Mouse (Mus musculus) brain, embryonic 14.5 days (tissue): ENCODE measurements at regions not wholly inside any gene's neighbourhood (a gene's known extent, or its start where the extent isn't known, plus 50 kb on each side); places are given as distances from the start of the nearest gene placed in this dataset.

Source experiments
- DNase-seq: peaks from one replicate; pipeline ENCODE4 v3.0.0-alpha.2; 2011; ENCODE audit warnings: low read depth
- CTCF ChIP-seq: fragments of 200-500 bp; IDR thresholded peaks from 2 replicates; pipeline ENCODE4 v1.5.1; 2012; ENCODE audit warnings: inconsistent platforms, mild to moderate bottlenecking, moderate library complexity, borderline replicate concordance; ENCODE audit not compliant: insufficient read depth, insufficient read length; ENCODE audit errors: extremely low read depth
- POLR2A ChIP-seq: fragments of 200-500 bp; IDR thresholded peaks from 2 replicates; pipeline ENCODE4 v1.6.1; 2012; ENCODE audit warnings: mild to moderate bottlenecking, inconsistent platforms, borderline replicate concordance; ENCODE audit not compliant: poor library complexity, insufficient read depth, insufficient read length, severe bottlenecking; ENCODE audit errors: extremely low read depth

DNA sequence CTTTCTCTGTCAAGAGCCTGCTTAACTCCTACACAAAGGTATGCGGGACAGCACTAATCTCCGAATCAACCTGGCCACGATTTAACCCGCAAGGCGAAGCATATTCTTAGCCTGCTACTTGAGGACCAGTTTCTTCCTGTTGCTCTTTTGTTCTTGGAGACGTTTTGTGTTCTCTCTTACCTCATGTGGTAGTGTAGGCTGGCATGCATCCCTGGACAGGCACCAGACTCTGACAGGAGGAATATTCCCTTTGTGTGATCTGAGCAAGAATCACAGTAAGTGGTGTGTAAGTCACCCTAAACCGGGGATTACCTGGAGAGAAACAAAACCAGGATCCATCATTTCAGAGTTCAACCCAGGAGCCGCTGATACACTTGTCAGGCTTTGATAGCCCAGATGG is 85.8 kb upstream of the Tab2 start:
- DNase-seq, result peak; percentile 62
- no peak for TF ChIP-seq CTCF
- no peak for TF ChIP-seq POLR2A

DNA sequence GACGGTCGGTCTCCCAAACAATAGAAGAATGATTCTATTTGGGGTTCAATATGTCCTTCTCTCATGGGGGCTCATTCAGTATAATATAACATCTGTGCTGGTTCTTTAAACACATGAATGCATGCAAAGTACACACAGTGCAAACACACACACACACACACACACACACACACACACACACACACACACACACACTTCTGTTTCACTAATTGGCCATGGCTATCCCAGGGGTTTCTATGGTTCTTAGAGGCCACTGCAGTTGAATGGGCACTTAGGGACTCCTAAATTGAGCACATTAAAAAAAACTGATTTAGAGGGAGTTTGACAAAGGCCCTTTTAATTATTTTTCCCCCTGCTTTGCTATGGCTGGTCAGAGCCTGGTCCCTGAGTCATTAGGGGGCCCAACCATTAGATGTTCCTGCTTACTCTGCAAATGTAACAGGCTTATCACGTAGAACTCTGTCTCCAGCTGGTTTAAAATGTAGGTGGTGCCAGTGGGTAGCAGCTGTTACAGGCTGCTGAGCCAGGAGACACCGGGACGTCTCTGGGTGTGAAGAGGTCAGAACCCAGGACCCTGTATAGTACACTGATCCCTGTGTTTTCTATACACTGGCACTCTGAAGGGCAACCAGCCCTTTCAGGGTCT is 82.1 kb upstream of the Tab2 start:
- no peak for TF ChIP-seq CTCF
- TF ChIP-seq POLR2A, result no peak

DNA sequence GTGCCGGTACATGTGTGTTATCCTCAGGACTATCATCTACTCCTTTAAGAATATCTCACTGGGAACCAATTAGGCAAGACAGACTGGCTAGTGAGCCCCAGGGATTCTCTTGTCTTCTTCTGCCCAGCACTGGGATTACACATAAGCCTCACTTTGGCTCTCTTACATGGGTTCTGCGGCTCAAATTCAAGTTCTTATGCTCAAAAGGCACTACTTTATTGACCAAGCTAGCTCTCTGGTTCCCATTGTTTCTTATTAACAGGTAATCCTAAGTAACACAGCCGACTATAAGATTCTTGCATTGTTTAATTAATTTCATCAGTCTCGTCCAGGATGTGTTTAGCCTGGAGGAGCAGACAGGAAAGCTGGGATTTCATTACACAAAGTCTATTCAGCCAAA is 80.3 kb upstream of the Tab2 start:
- no peak for DNase-seq
- TF ChIP-seq CTCF (no peak), POLR2A (no peak)

More for the DNA sequence above, 82.1 kb upstream of the Tab2 start:
- peak; percentile 91 for DNase-seq

DNA sequence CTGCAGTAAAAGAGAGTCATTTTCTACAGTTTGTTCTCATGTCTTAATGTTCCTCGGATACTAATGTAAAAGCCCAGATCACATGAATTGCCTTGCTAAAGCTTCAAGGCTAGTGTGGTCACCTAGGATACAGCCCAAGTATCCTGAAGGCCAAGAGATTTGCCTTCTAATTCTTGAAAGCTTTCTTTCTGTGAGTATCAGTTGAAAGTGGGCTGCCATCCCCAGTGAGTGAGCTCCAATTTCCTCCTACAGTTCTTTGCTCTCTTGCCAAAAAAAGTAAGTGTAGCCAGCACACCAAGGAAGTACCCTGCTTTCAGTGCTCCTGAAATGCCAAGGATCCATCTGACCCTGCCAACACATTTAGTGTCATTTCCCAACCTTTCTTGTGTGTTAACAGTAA is 79.3 kb upstream of the Tab2 start:
- DNase-seq, result peak; percentile 81
- TF ChIP-seq POLR2A (no peak), CTCF (no peak)

DNA sequence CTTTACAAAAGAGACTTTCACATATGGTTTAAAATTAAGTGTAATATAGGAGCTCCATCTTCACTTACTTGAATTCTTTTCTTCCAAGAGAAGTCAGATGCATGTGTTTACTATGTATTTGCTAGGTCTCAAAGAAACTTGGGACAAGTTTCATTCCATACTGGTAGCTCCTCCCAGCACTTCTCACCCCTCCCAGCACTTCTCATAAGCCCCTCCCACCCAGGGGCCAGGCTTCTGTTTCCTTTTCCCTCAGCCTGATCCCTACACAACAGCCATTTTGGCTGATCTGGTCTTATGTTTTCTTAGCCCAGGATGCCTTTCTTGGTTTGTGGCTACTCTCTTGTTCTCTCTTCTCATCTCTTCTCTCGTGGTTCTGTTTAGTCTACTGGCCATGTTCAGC is 76.2 kb upstream of the Tab2 start:
- TF ChIP-seq CTCF (no peak), POLR2A (no peak)
- DNase-seq, result no peak

DNA sequence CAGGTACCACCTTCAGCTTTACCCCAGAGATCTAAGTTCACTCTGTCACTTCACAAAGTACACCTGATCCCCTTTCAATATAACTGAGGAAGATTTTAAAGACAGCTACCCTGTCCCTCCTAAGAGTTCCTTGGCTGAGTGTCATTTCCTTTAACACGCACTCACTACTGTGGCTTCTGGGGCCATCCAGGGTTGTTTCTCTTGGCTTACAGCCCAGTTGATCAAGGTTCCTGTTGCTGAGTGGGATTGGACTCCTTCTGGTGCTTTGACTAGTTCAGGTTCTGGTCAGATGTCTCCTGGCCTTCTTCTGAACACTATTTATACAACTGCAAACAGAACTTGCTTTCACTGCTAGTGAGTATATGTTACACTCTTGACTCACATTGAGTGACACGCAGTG is 72.8 kb upstream of the Tab2 start:
- no peak for TF ChIP-seq CTCF
- no peak for TF ChIP-seq POLR2A
- no peak for DNase-seq

DNA sequence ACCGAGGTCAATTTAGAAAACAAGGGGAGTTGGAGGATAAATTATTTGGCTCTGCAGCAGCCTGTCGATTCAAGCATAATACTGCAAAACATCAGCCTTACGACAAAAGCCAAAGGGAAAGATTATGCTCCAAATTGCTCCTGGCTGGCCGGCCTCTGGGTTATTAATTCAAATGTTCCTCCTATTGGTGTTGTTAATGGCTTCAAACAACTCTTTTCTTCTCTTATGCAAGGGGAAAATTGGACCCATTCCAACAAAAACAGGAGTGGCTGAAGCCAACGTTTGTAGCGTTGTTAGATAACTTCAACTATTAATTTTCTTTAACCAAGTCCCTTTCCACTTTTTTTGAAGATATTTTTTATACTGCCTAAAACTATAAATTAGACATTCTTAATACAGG is 71.0 kb upstream of the Tab2 start:
- peak; percentile 84 for DNase-seq
- no peak for TF ChIP-seq CTCF
- TF ChIP-seq POLR2A, result no peak

DNA sequence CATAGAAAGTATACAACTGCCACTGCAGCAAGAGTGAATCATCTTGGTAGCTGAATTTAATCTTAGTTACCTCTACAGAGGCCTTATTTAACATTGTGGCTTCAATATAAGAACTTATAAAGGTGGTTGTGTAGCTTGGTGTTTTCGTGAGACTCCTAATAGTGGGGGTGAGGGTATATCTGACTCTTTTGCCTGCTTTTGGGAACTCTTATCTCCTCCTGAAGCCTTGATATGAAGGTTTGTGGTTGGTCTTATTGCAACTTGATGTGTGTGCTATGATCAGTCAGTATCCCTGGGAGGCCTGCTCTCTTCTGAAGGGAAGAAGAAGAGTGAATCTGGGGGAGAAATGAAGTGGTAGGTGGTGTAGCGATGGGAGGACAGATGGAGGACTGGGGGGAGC is 67.7 kb upstream of the Tab2 start:
- no peak for DNase-seq
- TF ChIP-seq POLR2A (no peak), CTCF (no peak)

DNA sequence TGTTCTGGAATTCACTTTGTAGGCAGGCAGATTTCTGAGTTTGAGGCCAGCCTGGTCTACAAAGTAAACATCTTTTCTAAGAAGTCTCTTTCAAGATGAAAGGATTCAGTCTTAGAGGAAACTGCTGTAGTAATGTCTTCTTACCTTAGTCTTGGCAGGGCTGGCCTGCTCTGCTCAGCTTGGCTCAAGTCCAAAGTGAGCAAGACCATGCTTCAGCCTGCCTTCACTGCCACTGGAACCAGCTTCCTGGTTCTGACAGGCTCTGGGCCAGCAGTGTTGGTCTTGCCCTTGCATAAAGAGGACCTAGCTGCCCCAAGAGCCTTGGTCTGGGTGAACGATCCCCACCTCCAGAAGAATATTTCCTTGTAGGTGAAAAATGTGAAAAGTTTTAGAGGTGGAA is 65.9 kb upstream of the Tab2 start:
- no peak for TF ChIP-seq CTCF
- TF ChIP-seq POLR2A, result no peak
- no peak for DNase-seq

DNA sequence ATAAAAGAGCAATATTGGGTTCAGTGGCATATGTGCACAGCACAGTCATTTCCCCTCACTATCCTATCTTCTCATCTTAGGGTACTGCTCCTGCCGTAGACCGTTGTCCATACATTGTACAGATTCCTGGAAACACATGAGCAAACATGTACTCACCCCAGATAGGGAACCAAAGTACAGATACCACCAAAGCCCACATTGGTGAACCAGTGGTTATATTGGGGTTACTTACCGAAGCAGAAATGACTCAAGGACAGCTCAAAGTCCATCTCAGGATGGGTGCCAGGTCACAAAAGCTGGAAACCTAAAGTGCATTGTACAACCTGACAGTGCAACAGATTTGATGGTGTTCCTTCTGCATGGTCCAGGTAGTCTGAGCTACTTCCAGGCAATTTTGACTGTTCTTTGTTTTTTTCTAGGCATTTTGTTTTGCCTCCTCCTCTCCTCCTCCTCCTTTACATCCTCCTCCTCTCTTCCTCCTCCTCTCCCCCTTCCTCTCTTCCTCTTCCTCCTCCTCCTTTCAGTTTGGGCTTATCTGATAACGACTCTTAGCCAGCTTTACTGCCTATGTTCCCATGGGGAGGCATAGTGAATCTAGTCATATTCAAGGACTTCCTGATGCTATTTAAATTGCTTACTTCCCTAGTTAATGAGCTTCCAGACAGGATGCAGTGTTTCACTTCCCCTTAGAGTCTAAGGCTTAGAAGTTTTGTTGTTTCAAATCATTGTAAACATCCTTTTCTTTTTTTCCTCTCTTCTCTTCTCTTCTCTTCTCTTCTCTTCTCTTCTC is 65.1 kb upstream of the Tab2 start:
- TF ChIP-seq CTCF (no peak), POLR2A (no peak)
- no peak for DNase-seq

DNA sequence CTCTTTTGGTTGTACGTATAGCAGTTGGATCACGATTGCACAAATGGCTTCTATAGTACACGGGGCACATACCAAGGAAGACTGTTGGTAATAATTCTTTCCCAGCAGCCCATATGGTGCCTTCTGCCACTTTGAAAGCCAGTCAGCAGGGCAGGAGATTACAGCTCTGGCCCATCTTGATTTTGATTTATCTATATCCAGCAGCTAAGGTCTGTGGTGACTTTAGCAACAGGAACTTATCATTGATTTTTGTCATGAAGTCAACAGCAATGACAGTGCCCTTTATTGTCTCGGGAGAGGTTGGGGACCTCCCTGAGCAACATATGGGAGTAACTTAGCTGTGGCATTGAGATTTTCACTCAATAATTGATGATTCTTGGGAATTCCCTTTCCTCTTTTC is 64.1 kb upstream of the Tab2 start:
- DNase-seq, result no peak
- TF ChIP-seq POLR2A, result no peak
- no peak for TF ChIP-seq CTCF
